ENCODE assay signal across 18 mouse cellular contexts in genomic region chr19:36820469-36820868, GRCm38 (mm10). TPM values are rescaled to one million over a fixed set of nuclear protein-coding genes. Genes with fewer than 3 reads are reported as not detected.
A peak's percentile ranks its signal among the peaks of the same experiment; 100 is the strongest.
DNase-seq lines count a peak whose midpoint lies in the region; ATAC-seq and TF ChIP-seq lines count a peak whose summit lies in the region.
"Had no signal": no experiment of that assay in that cellular context is flagged by ENCODE, and none has a peak within 500 bp of the region (broad histone marks: within the 10 kb centered on the region; RNA-seq: fewer than 3 reads in every experiment).

No protein-coding gene starts in this region.

- no peak overlapping the region for H3K9ac ChIP-seq in midbrain, embryonic 11.5 days (ENCODE audit: low read length)
- H3K9ac ChIP-seq in midbrain, embryonic 13.5 days (replicated peaks), result no peak overlapping the region
- H3K9ac ChIP-seq: embryonic facial prominence, embryonic 13.5 days; forebrain, embryonic 12.5 days; heart, embryonic 12.5 days; hindbrain, embryonic 15.5 days had no signal

- 91% methylated on average over 4 of the region's 4 CpGs for WGBS in midbrain, embryonic 11.5 days
- WGBS in midbrain, embryonic 13.5 days, result 85% methylated on average over 4 of the region's 4 CpGs

- intact Hi-C loops in gastrocnemius, adult 2 months (cut with DNase I), result no loop called here

- no peaks in the 10 kb centered on the region for H3K27me3 ChIP-seq in midbrain, embryonic 11.5 days (ENCODE audit: control insufficient read depth, insufficient read depth, low read length)
- peaks cover 2% of the 10 kb centered on the region; the same call in 1 of the 2 replicates for H3K27me3 ChIP-seq in midbrain, embryonic 13.5 days
- H3K27me3 ChIP-seq: embryonic facial prominence, embryonic 13.5 days; heart, embryonic 12.5 days; hindbrain, embryonic 15.5 days had no signal

- no peak overlapping the region for H3K27ac ChIP-seq in midbrain, embryonic 11.5 days (ENCODE audit: low read depth, low read length)
- no peak overlapping the region for H3K27ac ChIP-seq in midbrain, embryonic 13.5 days
- H3K27ac ChIP-seq in gastrocnemius, adult 2 months, result no peak overlapping the region
- H3K27ac ChIP-seq: embryonic facial prominence, embryonic 13.5 days; forebrain, embryonic 12.5 days; hindbrain, embryonic 15.5 days had no signal

- no peak for TF ChIP-seq CTCF in gastrocnemius, adult 2 months (IDR thresholded peaks at IDR 0.05)

- H3K4me3 ChIP-seq in midbrain, embryonic 11.5 days (ENCODE audit: low read depth, low read length), result no peak overlapping the region
- no peak overlapping the region for H3K4me3 ChIP-seq in midbrain, embryonic 13.5 days (replicated peaks)
- H3K4me3 ChIP-seq in gastrocnemius, adult 2 months, result no peak overlapping the region
- H3K4me3 ChIP-seq: embryonic facial prominence, embryonic 13.5 days; forebrain, embryonic 12.5 days; heart, embryonic 12.5 days; hindbrain, embryonic 15.5 days had no signal

- no peaks in the 10 kb centered on the region for H3K36me3 ChIP-seq in midbrain, embryonic 11.5 days (ENCODE audit: control insufficient read depth, insufficient read depth, low read length)
- no peaks in the 10 kb centered on the region for H3K36me3 ChIP-seq in midbrain, embryonic 13.5 days
- H3K36me3 ChIP-seq: embryonic facial prominence, embryonic 13.5 days; forebrain, embryonic 12.5 days; heart, embryonic 12.5 days; hindbrain, embryonic 15.5 days had no signal

- H3K4me1 ChIP-seq in midbrain, embryonic 11.5 days (ENCODE audit: control insufficient read depth, insufficient read depth, low read length), result peaks cover 6% of the 10 kb centered on the region; the same call in 1 of the 2 replicates
- H3K4me1 ChIP-seq in midbrain, embryonic 13.5 days (replicated peaks), result peaks cover 5% of the 10 kb centered on the region; the same call in 1 of the 2 replicates

- no peaks in the 10 kb centered on the region for H3K9me3 ChIP-seq in midbrain, embryonic 11.5 days (ENCODE audit: control insufficient read depth, low read length)
- no peaks in the 10 kb centered on the region for H3K9me3 ChIP-seq in midbrain, embryonic 13.5 days
- H3K9me3 ChIP-seq: embryonic facial prominence, embryonic 13.5 days; forebrain, embryonic 12.5 days; heart, embryonic 12.5 days; hindbrain, embryonic 15.5 days had no signal

- no peak for ATAC-seq in midbrain, embryonic 11.5 days (ENCODE audit: low FRiP score)
- no peak for ATAC-seq in midbrain, embryonic 13.5 days
- ATAC-seq: forebrain, embryonic 16.5 days had no signal

- no peak overlapping the region for H3K4me2 ChIP-seq in midbrain, embryonic 11.5 days
- no peak overlapping the region for H3K4me2 ChIP-seq in midbrain, embryonic 13.5 days (replicated peaks)
- H3K4me2 ChIP-seq: embryonic facial prominence, embryonic 13.5 days; forebrain, embryonic 12.5 days; heart, embryonic 12.5 days; hindbrain, embryonic 15.5 days had no signal

- DNase-seq in lung, adult 18-20 months, result peak; percentile 27 to 58
- no peak for DNase-seq in lung, postnatal 14 days
- peak; percentile 65 for DNase-seq in midbrain, embryonic 11.5 days (ENCODE audit: low spot score, missing footprints)
- peak; percentile 83 for DNase-seq in NIH3T3 (ENCODE audit: low read depth)
- DNase-seq in gastrocnemius, adult 2 months, result no peak
- DNase-seq: adrenal gland, adult 2 months; adrenal gland, postnatal 25 days; cerebellum, adult 18-20 months; cerebellum, adult 9-11 months; cerebellum, postnatal 36 days; gastrocnemius, postnatal 14 days; heart, postnatal 36 days had no signal

RNA-seq across cellular contexts. Expression of gene Tnks2, which starts 13.6 kb away (rescaled TPM):
- polyA plus RNA-seq in midbrain, embryonic 11.5 days (2014; fragmentation: Nextera tagmentation; extraction: Ambion mirVana), result 76.3 and 81.3 TPM in 2 replicates
- 53.0 and 63.7 TPM in 2 replicates for polyA plus RNA-seq in midbrain, embryonic 13.5 days (2015; fragmentation: Nextera tagmentation; extraction: Ambion mirVana)
- 100 to 1,000 TPM; 106 to 127 TPM for total RNA-seq in gastrocnemius, adult 2 months (2021)

Comparison
In these comparisons a context has a peak if more than half of its experiments do, and no peak if none do; other contexts are left out.
1. DNase-seq: peak in lung, adult 18-20 months (2 of 2), midbrain, embryonic 11.5 days (single experiment) and NIH3T3 (single experiment); none in lung, postnatal 14 days (single experiment) and gastrocnemius, adult 2 months (single experiment).